In genomic region chr8:84780949-84781680, GRCm38 (mm10) we compare ENCODE assay signal across 16 mouse cellular contexts. TPM values are rescaled to one million over a fixed set of nuclear protein-coding genes. Genes with fewer than 3 reads are reported as not detected.
DNase-seq lines count a peak whose midpoint lies in the region; ATAC-seq and TF ChIP-seq lines count a peak whose summit lies in the region.
"Had no signal": no experiment of that assay in that cellular context is flagged by ENCODE, and none has a peak within 500 bp of the region (broad histone marks: within the 10 kb centered on the region; RNA-seq: fewer than 3 reads in every experiment).

No protein-coding gene starts in this region.

- H3K36me3 ChIP-seq in forebrain, postnatal 0 days (ENCODE audit: insufficient read depth): no peaks in the 10 kb centered on the region
- no peaks in the 10 kb centered on the region for H3K36me3 ChIP-seq in stomach, postnatal 0 days (ENCODE audit: control insufficient read depth, insufficient read depth, low read length)
- H3K36me3 ChIP-seq: embryonic facial prominence, embryonic 12.5 days; heart, embryonic 12.5 days; midbrain, embryonic 15.5 days had no signal

- ATAC-seq in forebrain, postnatal 0 days: no peak
- ATAC-seq in stomach, postnatal 0 days (ENCODE audit: low FRiP score, low TSS enrichment): no peak
- ATAC-seq: CD4-positive, CD25-positive, alpha-beta regulatory T cell, adult 4 months; lung, postnatal 0 days; midbrain, embryonic 15.5 days had no signal

- peak; percentile 21 for DNase-seq in gastrocnemius, adult 2 months
- no peak for DNase-seq in gastrocnemius, postnatal 14 days
- DNase-seq in right cerebral cortex, postnatal 25 days: peak; percentile 17
- no peak for DNase-seq in right cerebral cortex, adult 18-20 months
- DNase-seq in forebrain, postnatal 0 days: no peak
- DNase-seq in stomach, postnatal 0 days (ENCODE audit: low spot score): no peak
- DNase-seq in adrenal gland, adult 8-10 months: no peak
- no peak for DNase-seq in lung, postnatal 36 days
- DNase-seq: liver; right cerebral cortex, postnatal 4 days had no signal

- no peak for TF ChIP-seq EP300 in stomach, postnatal 0 days (optimal IDR thresholded peaks at IDR 0.05)

- H3K4me2 ChIP-seq in forebrain, postnatal 0 days (ENCODE audit: low read depth): peak overlapping the region; percentile 17; the same call in 1 of the 2 replicates
- H3K4me2 ChIP-seq in stomach, postnatal 0 days (replicated peaks; ENCODE audit: low read depth): no peak overlapping the region
- H3K4me2 ChIP-seq: embryonic facial prominence, embryonic 12.5 days; heart, embryonic 12.5 days; midbrain, embryonic 15.5 days had no signal

- peaks cover 38% of the 10 kb centered on the region for H3K4me1 ChIP-seq in forebrain, postnatal 0 days (ENCODE audit: insufficient read depth)
- H3K4me1 ChIP-seq in stomach, postnatal 0 days (replicated peaks; ENCODE audit: control insufficient read depth, insufficient read depth): peaks cover 19% of the 10 kb centered on the region

- no peaks in the 10 kb centered on the region for H3K9me3 ChIP-seq in forebrain, postnatal 0 days (ENCODE audit: low read length)
- no peaks in the 10 kb centered on the region for H3K9me3 ChIP-seq in stomach, postnatal 0 days (ENCODE audit: control insufficient read depth, low read length)
- H3K9me3 ChIP-seq: embryonic facial prominence, embryonic 12.5 days; heart, embryonic 12.5 days; midbrain, embryonic 15.5 days had no signal

- peak overlapping the region; percentile 47 for H3K4me3 ChIP-seq in gastrocnemius, adult 2 months
- H3K4me3 ChIP-seq in forebrain, postnatal 0 days (ENCODE audit: low read depth, low read length): no peak overlapping the region
- no peak overlapping the region for H3K4me3 ChIP-seq in stomach, postnatal 0 days (ENCODE audit: low read depth, low read length)
- H3K4me3 ChIP-seq: embryonic facial prominence, embryonic 12.5 days; heart, embryonic 12.5 days; midbrain, embryonic 15.5 days had no signal

- H3K27ac ChIP-seq in gastrocnemius, adult 2 months: peak overlapping the region; percentile 96
- peak overlapping the region; percentile 95 for H3K27ac ChIP-seq in forebrain, postnatal 0 days (ENCODE audit: low read depth, low read length)
- peak overlapping the region; percentile 63 for H3K27ac ChIP-seq in stomach, postnatal 0 days (replicated peaks)
- H3K27ac ChIP-seq: embryonic facial prominence, embryonic 12.5 days had no signal

- H3K27me3 ChIP-seq in forebrain, postnatal 0 days (ENCODE audit: insufficient read depth, low read length): no peaks in the 10 kb centered on the region; the same call in none of the 2 replicates
- no peaks in the 10 kb centered on the region for H3K27me3 ChIP-seq in stomach, postnatal 0 days (ENCODE audit: control insufficient read depth, insufficient read depth, low read length)

- TF ChIP-seq CTCF in gastrocnemius, adult 2 months (IDR thresholded peaks at IDR 0.05): no peak
- TF ChIP-seq CTCF in forebrain, postnatal 0 days (IDR thresholded peaks at IDR 0.05; ENCODE audit: low read depth): no peak
- TF ChIP-seq CTCF in stomach, postnatal 0 days (IDR thresholded peaks at IDR 0.05; ENCODE audit: low read depth): no peak

- peak overlapping the region; percentile 28 for H3K9ac ChIP-seq in forebrain, postnatal 0 days
- H3K9ac ChIP-seq in stomach, postnatal 0 days (ENCODE audit: low read length): no peak overlapping the region
- H3K9ac ChIP-seq: embryonic facial prominence, embryonic 12.5 days; heart, embryonic 12.5 days; midbrain, embryonic 15.5 days had no signal

- intact Hi-C loops in gastrocnemius, adult 2 months (cut with DNase I): no loop called here
- intact Hi-C loops in gastrocnemius, postnatal 14 days (cut with DNase I; ENCODE audit: low total_unique reads): no loop called here

- 26% methylated on average over 6 of the region's 6 CpGs for WGBS in forebrain, postnatal 0 days
- 57% methylated on average over 6 of the region's 6 CpGs for WGBS in stomach, postnatal 0 days

RNA-seq across cellular contexts. Expression of gene Nfix, which starts 19.0 kb away (rescaled TPM):
- total RNA-seq in gastrocnemius, adult 2 months (2021): 100 to 1,000 TPM; 465 to 558 TPM
- total RNA-seq in gastrocnemius, postnatal 14 days (2021): 100 to 1,000 TPM; 531 to 566 TPM
- 111 and 116 TPM in 2 replicates for total RNA-seq in forebrain, postnatal 0 days (2014; rRNA removed)
- 347 and 376 TPM in 2 replicates for polyA plus RNA-seq in forebrain, postnatal 0 days (2015; fragmentation: Nextera tagmentation; extraction: Ambion mirVana)
- polyA plus RNA-seq in stomach, postnatal 0 days (2015; fragmentation: Nextera tagmentation; extraction: Ambion mirVana): 36.5 and 36.6 TPM in 2 replicates
- 100 to 1,000 TPM in 3 of 4 experiments, 10 to 100 TPM in 1; 99.6 to 150 (median 117) TPM for total RNA-seq in adrenal gland, adult 8-10 months (2022)

RNA-seq across cellular contexts. Expression of gene Dand5, which starts 41.5 kb away (rescaled TPM):
- total RNA-seq in gastrocnemius, adult 2 months (2021): 10 to 100 TPM; 10.2 to 14.3 TPM
- 1 to 10 TPM; 6.0 to 7.2 TPM for total RNA-seq in gastrocnemius, postnatal 14 days (2021)
- total RNA-seq in forebrain, postnatal 0 days (2014; rRNA removed): 4.7 and 6.9 TPM in 2 replicates
- 8.2 and 10.0 TPM in 2 replicates for polyA plus RNA-seq in forebrain, postnatal 0 days (2015; fragmentation: Nextera tagmentation; extraction: Ambion mirVana)
- polyA plus RNA-seq in stomach, postnatal 0 days (2015; fragmentation: Nextera tagmentation; extraction: Ambion mirVana): 3.3 TPM in 2 replicates
- 10 to 100 TPM; 11.2 to 14.9 (median 12.5) TPM for total RNA-seq in adrenal gland, adult 8-10 months (2022)

RNA-seq across cellular contexts. Expression of gene Gadd45gip1, which starts 50.2 kb away (rescaled TPM):
- 10 to 100 TPM; 16.2 to 30.4 TPM for total RNA-seq in gastrocnemius, adult 2 months (2021)
- total RNA-seq in gastrocnemius, postnatal 14 days (2021): 10 to 100 TPM; 28.4 to 28.8 TPM
- 24.7 and 28.7 TPM in 2 replicates for total RNA-seq in forebrain, postnatal 0 days (2014; rRNA removed)
- 36.7 and 40.8 TPM in 2 replicates for polyA plus RNA-seq in forebrain, postnatal 0 days (2015; fragmentation: Nextera tagmentation; extraction: Ambion mirVana)
- 38.5 and 39.3 TPM in 2 replicates for polyA plus RNA-seq in stomach, postnatal 0 days (2015; fragmentation: Nextera tagmentation; extraction: Ambion mirVana)
- 10 to 100 TPM; 63.6 to 68.4 (median 66.2) TPM for total RNA-seq in adrenal gland, adult 8-10 months (2022)

RNA-seq across cellular contexts. Expression of gene G430095P16Rik, which starts 58.3 kb away (rescaled TPM):
- total RNA-seq in gastrocnemius, adult 2 months (2021): under 1 TPM; 0.36 to 0.78 TPM
- 1 to 10 TPM in 1 of 2 experiments, under 1 TPM in 1; 0.66 to 1.1 TPM for total RNA-seq in gastrocnemius, postnatal 14 days (2021)
- not detected in 2 replicates for total RNA-seq in forebrain, postnatal 0 days (2014; rRNA removed)
- polyA plus RNA-seq in forebrain, postnatal 0 days (2015; fragmentation: Nextera tagmentation; extraction: Ambion mirVana): 0.56 and 1.0 TPM in 2 replicates
- polyA plus RNA-seq in stomach, postnatal 0 days (2015; fragmentation: Nextera tagmentation; extraction: Ambion mirVana): 1.7 and 2.0 TPM in 2 replicates
- under 1 TPM in 2 of 4 experiments, not detected in 2; 0.52 to 0.73 TPM for total RNA-seq in adrenal gland, adult 8-10 months (2022)
- total RNA-seq: layer of hippocampus, adult 8-10 months had no signal

RNA-seq across cellular contexts. Expression of gene Rad23a, which starts 59.4 kb away (rescaled TPM):
- total RNA-seq in gastrocnemius, adult 2 months (2021): 100 to 1,000 TPM; 159 to 172 TPM
- 100 to 1,000 TPM; 122 to 124 TPM for total RNA-seq in gastrocnemius, postnatal 14 days (2021)
- 32.2 and 55.3 TPM in 2 replicates for total RNA-seq in forebrain, postnatal 0 days (2014; rRNA removed)
- polyA plus RNA-seq in forebrain, postnatal 0 days (2015; fragmentation: Nextera tagmentation; extraction: Ambion mirVana): 63.5 and 77.4 TPM in 2 replicates
- polyA plus RNA-seq in stomach, postnatal 0 days (2015; fragmentation: Nextera tagmentation; extraction: Ambion mirVana): 69.8 and 70.6 TPM in 2 replicates
- total RNA-seq in adrenal gland, adult 8-10 months (2022): 100 to 1,000 TPM; 107 to 125 (median 111) TPM

Comparison
In these comparisons a context has a peak if more than half of its experiments do, and no peak if none do; other contexts are left out.
1. DNase-seq: peak in gastrocnemius, adult 2 months (single experiment) and right cerebral cortex, postnatal 25 days (single experiment); none in gastrocnemius, postnatal 14 days (single experiment), right cerebral cortex, adult 18-20 months (single experiment), forebrain, postnatal 0 days (single experiment), stomach, postnatal 0 days (single experiment), adrenal gland, adult 8-10 months (single experiment) and lung, postnatal 36 days (single experiment).
2. Peak in every context shown above with its lines, with median percentiles within 50 percentile points of each other: H3K27ac ChIP-seq.